In the genomic region with DNA sequence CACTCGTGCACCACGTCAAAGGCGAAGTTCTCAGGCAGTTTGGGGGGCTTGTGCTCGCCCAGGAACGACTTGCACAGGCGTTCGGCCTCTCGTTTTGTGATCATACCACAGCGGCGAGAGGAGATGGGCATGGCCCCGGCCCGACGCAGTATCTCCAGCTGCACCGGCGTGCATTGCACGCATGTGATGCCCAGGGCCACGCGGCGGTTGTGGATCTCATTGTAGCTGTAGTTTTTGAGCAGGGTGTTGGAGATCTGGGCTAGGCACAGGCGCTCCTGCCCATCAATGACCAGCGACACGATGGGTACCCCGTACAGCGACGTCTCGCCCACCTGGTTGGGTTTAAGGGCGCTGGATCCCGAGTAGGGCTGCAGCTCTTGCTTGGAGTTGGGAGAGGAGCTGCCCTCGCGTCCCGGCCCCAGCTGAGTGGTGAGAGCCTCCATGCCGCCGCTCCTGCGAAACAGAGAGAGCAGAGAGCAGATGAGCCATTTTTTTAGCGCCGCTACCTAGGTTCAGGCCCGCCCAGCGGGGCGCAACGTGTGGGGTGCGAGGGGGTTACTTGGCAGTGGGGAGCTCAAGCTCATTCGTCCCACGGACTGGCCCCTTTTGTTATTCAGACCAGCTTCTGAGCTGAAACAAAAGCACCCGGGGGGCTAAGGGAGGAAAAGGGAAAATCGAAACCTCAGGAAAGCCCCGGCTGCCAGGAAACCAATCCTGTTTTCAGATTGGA, we compare ENCODE assay signal across 9 mouse cellular contexts. TPM values are rescaled to one million over a fixed set of nuclear protein-coding genes. Genes with fewer than 3 reads are reported as not detected.
A peak's percentile ranks its signal among the peaks of the same experiment; 100 is the strongest.
DNase-seq lines count a peak whose midpoint lies in the region; ATAC-seq and TF ChIP-seq lines count a peak whose summit lies in the region.
"Had no signal": no experiment of that assay in that cellular context is flagged by ENCODE, and none has a peak within 500 bp of the region (broad histone marks: within the 10 kb centered on the region; RNA-seq: fewer than 3 reads in every experiment).

No protein-coding gene starts in this region.

- no peaks in the 10 kb centered on the region for H3K9me3 ChIP-seq in intestine, embryonic 14.5 days (ENCODE audit: control insufficient read depth, low read length)
- H3K9me3 ChIP-seq in midbrain, postnatal 0 days (ENCODE audit: low read length) = no peaks in the 10 kb centered on the region

- ATAC-seq in intestine, embryonic 14.5 days (replicated peaks; ENCODE audit: low FRiP score, low TSS enrichment, low read depth) = no peak
- ATAC-seq in midbrain, postnatal 0 days (ENCODE audit: low FRiP score) = no peak
- no peak for ATAC-seq in inflammation-experienced regulatory T-cells, adult 6 months

- peak overlapping the region; percentile 22 for H3K4me3 ChIP-seq in embryonic fibroblast, embryonic 13.5 days (ENCODE audit: insufficient read depth, low read length)
- H3K4me3 ChIP-seq in intestine, embryonic 14.5 days (ENCODE audit: low read depth, low read length) = peak overlapping the region; percentile 22; the same call in 1 of the 2 replicates
- peak overlapping the region; percentile 12; the same call in 1 of the 2 replicates for H3K4me3 ChIP-seq in midbrain, postnatal 0 days (ENCODE audit: low read depth, low read length)

- 1% methylated on average over 46 of the region's 46 CpGs for WGBS in intestine, embryonic 14.5 days
- under 1% methylated on average over 46 of the region's 46 CpGs for WGBS in midbrain, postnatal 0 days

- H3K9ac ChIP-seq in intestine, embryonic 14.5 days (ENCODE audit: low read length) = no peak overlapping the region
- no peak overlapping the region for H3K9ac ChIP-seq in midbrain, postnatal 0 days (replicated peaks; ENCODE audit: low read length, poor library complexity, severe bottlenecking)

- no peak overlapping the region for H3K27ac ChIP-seq in embryonic fibroblast, embryonic 13.5 days (ENCODE audit: insufficient read depth, low read length)
- H3K27ac ChIP-seq in intestine, embryonic 14.5 days (ENCODE audit: low read depth) = no peak overlapping the region
- no peak overlapping the region for H3K27ac ChIP-seq in midbrain, postnatal 0 days (ENCODE audit: low read depth, low read length)

- H3K4me1 ChIP-seq in embryonic fibroblast, embryonic 13.5 days (ENCODE audit: control insufficient read depth, insufficient read depth, low read length) = no peaks in the 10 kb centered on the region
- H3K4me1 ChIP-seq in intestine, embryonic 14.5 days (replicated peaks; ENCODE audit: control insufficient read depth, insufficient read depth, low read length) = peaks cover 31% of the 10 kb centered on the region
- H3K4me1 ChIP-seq in midbrain, postnatal 0 days (ENCODE audit: insufficient read depth, low read length) = 0 out of 2 replicates have a peak, but pooled peaks cover 4% of the 10 kb centered on the region

- no peak for TF ChIP-seq CTCF in embryonic fibroblast, embryonic 13.5 days (IDR thresholded peaks at IDR 0.05; ENCODE audit: borderline replicate concordance, insufficient read depth, low read length)
- no peak for TF ChIP-seq CTCF in midbrain, postnatal 0 days (IDR thresholded peaks at IDR 0.05)

- H3K4me2 ChIP-seq in intestine, embryonic 14.5 days (ENCODE audit: low read length) = peak overlapping the region; percentile 33; the same call in 1 of the 2 replicates
- H3K4me2 ChIP-seq in midbrain, postnatal 0 days (ENCODE audit: low read depth, low read length, poor library complexity, severe bottlenecking) = peak overlapping the region; percentile 12; the same call in 1 of the 2 replicates

- no peaks in the 10 kb centered on the region for H3K36me3 ChIP-seq in intestine, embryonic 14.5 days (ENCODE audit: control insufficient read depth, insufficient read depth, low read length)
- H3K36me3 ChIP-seq in midbrain, postnatal 0 days (ENCODE audit: insufficient read depth, low read length) = no peaks in the 10 kb centered on the region; the same call in 1 of the 2 replicates

- DNase-seq in kidney, postnatal 4 days = peak; percentile 16 to 29
- no peak for DNase-seq in kidney, adult 9 months
- DNase-seq in intestine, embryonic 14.5 days (ENCODE audit: low spot score) = no peak
- no peak for DNase-seq in midbrain, postnatal 0 days (ENCODE audit: low spot score)
- DNase-seq in embryo, embryonic 11 days = no peak
- DNase-seq in adipocyte (ENCODE audit: low spot score) = no peak

- no peak for TF ChIP-seq POLR2A in embryonic fibroblast, embryonic 13.5 days (IDR thresholded peaks at IDR 0.05; ENCODE audit: low read depth, low read length)

- H3K27me3 ChIP-seq in intestine, embryonic 14.5 days (replicated peaks; ENCODE audit: control insufficient read depth, insufficient read depth, low read length) = peaks cover 100% of the 10 kb centered on the region
- peaks cover 77% of the 10 kb centered on the region for H3K27me3 ChIP-seq in midbrain, postnatal 0 days (ENCODE audit: insufficient read depth, low read length)

RNA-seq across cellular contexts. Expression of a gene that starts 2.5 kb away (rescaled TPM):
- not detected in 2 replicates for polyA plus RNA-seq in embryonic fibroblast, embryonic 13.5 days (2011; ENCODE audit: insufficient read length, low read depth, missing spikeins)
- polyA plus RNA-seq in intestine, embryonic 14.5 days (2014; fragmentation: Nextera tagmentation; extraction: Ambion mirVana) = not detected in 2 replicates
- total RNA-seq in midbrain, postnatal 0 days (2014; rRNA removed) = 1.2 and 5.5 TPM in 2 replicates
- polyA plus RNA-seq in midbrain, postnatal 0 days (2015; fragmentation: Nextera tagmentation; extraction: Ambion mirVana) = 0.07 and 0.26 TPM in 2 replicates
- polyA plus RNA-seq in inflammation-experienced regulatory T-cells, adult 6 months (2017; shearing (Covaris generic)) = not detected
- total RNA-seq: liver, adult 2 months had no signal
- polyA plus RNA-seq: liver, adult 2 months had no signal

Comparison
In these comparisons a context has a peak if more than half of its experiments do, and no peak if none do; other contexts are left out.
1. DNase-seq: peak in kidney, postnatal 4 days (2 of 2); none in kidney, adult 9 months (single experiment), intestine, embryonic 14.5 days (single experiment), midbrain, postnatal 0 days (single experiment), embryo, embryonic 11 days (single experiment) and adipocyte (single experiment).
2. Peak in every context shown above with its lines, with median percentiles within 50 percentile points of each other: H3K4me3 ChIP-seq.